Mouse (Mus musculus) central nervous system, embryonic 18 days (tissue): Measurements from ENCODE around the gene Sumo1. TPM values are rescaled to one million over a fixed set of nuclear protein-coding genes. Genes with fewer than 3 reads are reported as not detected.

Source experiments
- polyA plus RNA-seq: library from polyadenylated mRNA; depleted of rRNA; stranded (reverse); fragments of >200 nt; gene quantifications from 2 replicates; pipeline ENCODE4 v1.2.3, GENCODE M21; 2012; rRNA removed

Sumo1 gene
- polyA plus RNA-seq, result 121 and 125 TPM in 2 replicates

GRCm38 (mm10) chr1:59670641-59671168 lies at the start of gene Sumo1:
Gene Sumo1, minus strand, starts transcription at chr1:59670834.

GRCm38 (mm10) chr1:59684819-59685755 lies 14.5 kb upstream of the Sumo1 start, which contains the start of gene Nop58:
Gene Nop58, plus strand, starts transcription at chr1:59684971.

Other genes with a start within 250 kb of the Sumo1 start
- 4.8 and 6.2 TPM in 2 replicates for gene Fzd7, start 188.4 kb downstream of the Sumo1 start, polyA plus RNA-seq
- 5.3 and 5.6 TPM in 2 replicates for gene Gm973, start 154.6 kb downstream of the Sumo1 start, polyA plus RNA-seq
- 55.7 and 61.7 TPM in 2 replicates for gene Nop58, start 14.1 kb upstream of the Sumo1 start, polyA plus RNA-seq
- 20.5 and 21.4 TPM in 2 replicates for gene Bmpr2, start 92.6 kb upstream of the Sumo1 start, polyA plus RNA-seq
- 52.9 and 53.3 TPM in 2 replicates for gene Fam117b, start 242.2 kb upstream of the Sumo1 start, polyA plus RNA-seq